8 mouse cellular contexts compared by ENCODE assay signal in the genomic region with DNA sequence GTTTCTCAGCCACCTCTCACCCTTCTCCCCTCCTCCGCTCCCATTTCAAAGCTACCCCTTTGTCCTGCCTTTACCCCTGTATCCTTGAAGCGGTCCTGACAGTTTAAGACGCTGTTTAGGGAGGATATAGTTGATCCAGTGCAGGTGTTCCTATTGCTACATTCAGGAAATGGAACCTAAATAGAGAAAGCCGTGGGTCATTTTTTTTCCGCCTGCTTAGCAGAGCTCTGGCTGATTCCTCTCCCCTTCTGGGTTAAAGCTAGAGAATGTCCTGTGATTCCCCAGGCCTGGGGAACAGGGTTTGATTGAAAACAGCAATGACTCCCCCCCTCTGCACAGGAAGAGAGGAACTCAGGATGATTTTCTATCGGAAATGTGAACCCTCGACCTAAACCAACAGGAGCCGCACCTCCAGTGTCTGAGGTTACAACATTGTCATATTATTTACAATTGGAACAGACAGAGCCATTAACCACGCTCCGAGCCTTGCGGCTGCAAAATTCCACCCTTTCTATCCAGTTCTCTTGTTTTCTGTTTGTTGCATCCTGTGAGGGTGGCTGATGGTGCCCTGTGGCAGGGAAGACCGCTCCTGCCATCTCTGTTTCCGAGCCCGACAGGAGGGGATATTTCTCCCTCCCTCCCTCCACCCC.
DNase-seq lines count a peak whose midpoint lies in the region; ATAC-seq lines count a peak whose summit lies in the region.

No protein-coding gene starts in this region.

- H3K4me1 ChIP-seq in heart, embryonic 14.5 days (ENCODE audit: control insufficient read depth in 2 of 2, insufficient read depth in 2 of 2, low read length in 2 of 2): peaks cover 0 to 6% of the 10 kb centered on the region in 2 experiments; a peak in 2 of 4 replicates

- H3K4me2 ChIP-seq in heart, embryonic 14.5 days (ENCODE audit: low read length): peak overlapping the region; percentile 69

- no peak for ATAC-seq in heart, embryonic 14.5 days (ENCODE audit: insufficient number of reproducible peaks, insufficient read depth, low FRiP score, low read depth)
- ATAC-seq in megakaryocyte progenitor cell, adult 5-6 weeks (replicated peaks; ENCODE audit: poor library complexity): no peak

- H3K27me3 ChIP-seq in heart, embryonic 14.5 days (ENCODE audit: control insufficient read depth, insufficient read depth, low read length): no peaks in the 10 kb centered on the region

- WGBS in heart, embryonic 14.5 days: 27% methylated on average over 14 of the region's 14 CpGs

- peak overlapping the region; percentile 31 to 34 for H3K4me3 ChIP-seq in heart, embryonic 14.5 days (ENCODE audit: control insufficient read depth in 1 of 2, insufficient read depth in 1 of 2, low read depth in 1 of 2, low read length in 2 of 2)

- H3K36me3 ChIP-seq in heart, embryonic 14.5 days (ENCODE audit: control insufficient read depth, insufficient read depth, low read length): no peaks in the 10 kb centered on the region

- no peaks in the 10 kb centered on the region for H3K9me3 ChIP-seq in heart, embryonic 14.5 days (ENCODE audit: control insufficient read depth, low read length)

- H3K27ac ChIP-seq in heart, embryonic 14.5 days (replicated peaks in 1 of 2; ENCODE audit: control insufficient read depth in 1 of 2, insufficient read depth in 1 of 2, low read depth in 2 of 2, low read length in 2 of 2): peak overlapping the region in 1 of 2 experiments; percentile 42; a peak in 1 of 4 replicates

- DNase-seq in heart, adult 18-20 months: no peak
- peak; percentile 30 for DNase-seq in cerebellum, adult 9-11 months
- peak; percentile 72 for DNase-seq in gonadal fat pad, adult 2 months (ENCODE audit: low read depth)
- peak; percentile 6 for DNase-seq in lung, postnatal 10 days
- no peak for DNase-seq in layer of hippocampus, postnatal 14 days (ENCODE audit: low spot score in 2 of 2)
- no peak for DNase-seq in frontal cortex, postnatal 25 days (ENCODE audit: low spot score in 2 of 2)

- peak overlapping the region; percentile 55 for H3K9ac ChIP-seq in heart, embryonic 14.5 days (ENCODE audit: low read length)

Comparison
In these comparisons a context has a peak if more than half of its experiments do, and no peak if none do; other contexts are left out.
1. DNase-seq: peak in cerebellum, adult 9-11 months (single experiment), gonadal fat pad, adult 2 months (single experiment) and lung, postnatal 10 days (single experiment); none in heart, adult 18-20 months (0 of 2), layer of hippocampus, postnatal 14 days (0 of 2) and frontal cortex, postnatal 25 days (0 of 2).